Mouse (Mus musculus) forebrain, embryonic 14.5 days (tissue): ENCODE measurements around the gene Fancd2. TPM values are rescaled to one million over a fixed set of nuclear protein-coding genes. Genes with fewer than 3 reads are reported as not detected.

ENCODE experiments used
- ATAC-seq: fragments of 200-750 bp; cut with Nextera tagmentation; 2 replicates; pipeline ENCODE4 v1.8.0; 2017; ENCODE audit warnings: mild to moderate bottlenecking, moderate library complexity
- DNase-seq: peaks from one replicate; pipeline ENCODE4 v3.0.0-alpha.2; 2015; ENCODE audit warnings: low spot score
- H3K27ac ChIP-seq: fragments of 300-500 bp; sonication (generic); 2 replicates; pipeline ENCODE4 v1.5.1; 2014; ENCODE audit warnings: low read depth, mild to moderate bottlenecking, control low read depth, low read length, moderate library complexity
- H3K27me3 ChIP-seq: fragments of 300-500 bp; sonication (generic); replicated peaks from 2 replicates; pipeline ENCODE4 v1.6.1; 2014; ENCODE audit warnings: low read length, control low read depth, mixed read lengths; ENCODE audit not compliant: control insufficient read depth, insufficient read depth
- H3K36me3 ChIP-seq: fragments of 300-500 bp; sonication (generic); 2 replicates; pipeline ENCODE4 v1.6.1; 2014; ENCODE audit warnings: low read length, control low read depth; ENCODE audit not compliant: control insufficient read depth, insufficient read depth
- H3K4me1 ChIP-seq: fragments of 300-500 bp; sonication (generic); 2 replicates; pipeline ENCODE4 v1.6.1; 2014; ENCODE audit warnings: antibody characterized with exemption, low read length, control low read depth; ENCODE audit not compliant: control insufficient read depth, insufficient read depth
- H3K4me2 ChIP-seq: fragments of 300-500 bp; sonication (generic); 2 replicates; pipeline ENCODE4 v1.6.1; 2014; ENCODE audit warnings: mild to moderate bottlenecking, control low read depth, low read length
- H3K4me3 ChIP-seq: fragments of 300-500 bp; sonication (generic); 2 replicates; pipeline ENCODE4 v1.5.1; 2014; ENCODE audit warnings: low read depth, low read length, control low read depth
- H3K9ac ChIP-seq: fragments of 300-500 bp; sonication (generic); 2 replicates; pipeline ENCODE4 v1.6.1; 2014; ENCODE audit warnings: mild to moderate bottlenecking, low read length, control low read depth, moderate library complexity
- H3K9me3 ChIP-seq: fragments of 300-500 bp; sonication (generic); replicated peaks from 2 replicates; pipeline ENCODE4 v1.6.1; 2016; ENCODE audit warnings: low read length, control low read depth, mixed read lengths; ENCODE audit not compliant: control insufficient read depth
- WGBS: fragments of 180-500 bp; shearing (Covaris S2); extraction: QIAGEN DNeasy Blood & Tissue Kit; methylation state at CpG from one replicate; pipeline ENCODE4 v1.1.7; 2014; 5-methylcytosine and 5-hydroxymethylcytosine counted together
- polyA plus RNA-seq: library from polyadenylated mRNA; unstranded; fragments of >200 nt; fragmentation: Nextera tagmentation; extraction: Ambion mirVana; gene quantifications from 2 replicates; pipeline ENCODE4 v1.2.1, GENCODE M21; 2014

Fancd2 gene
- polyA plus RNA-seq, 1 experiment from 2014 or later, result 5.8 TPM

GRCm38 (mm10) chr6:113495071-113495675 is 36.3 kb upstream of the Fancd2 start:
- peak overlapping the region; percentile 54 for H3K4me2 ChIP-seq
- peaks cover 20% of the 10 kb centered on the region for H3K36me3 ChIP-seq
- ATAC-seq (no peak), DNase-seq (no peak)
- peak overlapping the region; percentile 32; the same call in 1 of the 2 replicates for H3K4me3 ChIP-seq
- no peaks in the 10 kb centered on the region for H3K9me3 ChIP-seq
- H3K27me3 ChIP-seq, result no peaks in the 10 kb centered on the region
- H3K27ac ChIP-seq, result no peak overlapping the region
- 69% methylated on average over 28 of the region's 28 CpGs for WGBS
- H3K4me1 ChIP-seq, result peaks cover 2% of the 10 kb centered on the region; the same call in 1 of the 2 replicates
- peak overlapping the region; percentile 32; the same call in 1 of the 2 replicates for H3K9ac ChIP-seq

- WGBS, result 86% methylated on average over 6 of the region's 6 CpGs
- DNase-seq, result no peak
- no peak for ATAC-seq
Observed at GRCm38 (mm10) chr6:113499346-113499745, 32.1 kb upstream of the Fancd2 start.

GRCm38 (mm10) chr6:113501388-113502084 is 29.9 kb upstream of the Fancd2 start, which contains the start of gene Prrt3:
Gene Prrt3 (minus strand): TSS chr6:113501931.
- WGBS, result 1% methylated on average over 32 of the region's 32 CpGs
- Histone ChIP-seq H3K9ac (peak within 1 kb of the TSS; percentile 74), H3K4me2 (peak within 1 kb of the TSS; percentile 76), H3K36me3 (no peaks in the 10 kb centered on the region), H3K4me3 (peak within 1 kb of the TSS; percentile 51), H3K9me3 (no peaks in the 10 kb centered on the region), H3K27ac (peak within 1 kb of the TSS; percentile 27; the same call in 1 of the 2 replicates), H3K4me1 (peaks cover 3% of the 10 kb centered on the region; the same call in 1 of the 2 replicates), H3K27me3 (no peaks in the 10 kb centered on the region)
- ATAC-seq (peak; percentile 94), DNase-seq (peak; percentile 84)

More at GRCm38 (mm10) chr6:113499346-113499745, 32.1 kb upstream of the Fancd2 start:
- Histone ChIP-seq H3K36me3 (no peaks in the 10 kb centered on the region), H3K4me3 (no peak overlapping the region), H3K4me2 (no peak overlapping the region), H3K27ac (no peak overlapping the region), H3K27me3 (no peaks in the 10 kb centered on the region), H3K9ac (no peak overlapping the region), H3K4me1 (peaks cover 5% of the 10 kb centered on the region; the same call in 1 of the 2 replicates), H3K9me3 (no peaks in the 10 kb centered on the region)

GRCm38 (mm10) chr6:113502801-113503200 is 28.7 kb upstream of the Fancd2 start:
- Histone ChIP-seq H3K36me3 (no peaks in the 10 kb centered on the region), H3K4me3 (no peak overlapping the region), H3K4me2 (no peak overlapping the region), H3K27me3 (no peaks in the 10 kb centered on the region), H3K9me3 (no peaks in the 10 kb centered on the region), H3K4me1 (peaks cover 3% of the 10 kb centered on the region; the same call in 1 of the 2 replicates), H3K27ac (no peak overlapping the region), H3K9ac (no peak overlapping the region)
- 48% methylated on average over 2 of the region's 2 CpGs for WGBS
- DNase-seq (no peak), ATAC-seq (no peak)

GRCm38 (mm10) chr6:113505689-113506088 is 25.8 kb upstream of the Fancd2 start:
- Histone ChIP-seq H3K27me3 (no peaks in the 10 kb centered on the region), H3K36me3 (no peaks in the 10 kb centered on the region), H3K4me1 (peaks cover 3% of the 10 kb centered on the region; the same call in 1 of the 2 replicates), H3K9me3 (no peaks in the 10 kb centered on the region), H3K27ac (no peak overlapping the region), H3K4me2 (no peak overlapping the region), H3K4me3 (no peak overlapping the region), H3K9ac (no peak overlapping the region)
- no peak for ATAC-seq
- WGBS, result 100% methylated on average over 1 of the region's 1 CpGs
- DNase-seq, result no peak

- Histone ChIP-seq H3K27me3 (no peaks in the 10 kb centered on the region), H3K4me3 (no peak overlapping the region), H3K4me1 (no peaks in the 10 kb centered on the region), H3K9ac (no peak overlapping the region), H3K4me2 (no peak overlapping the region), H3K9me3 (no peaks in the 10 kb centered on the region), H3K36me3 (no peaks in the 10 kb centered on the region), H3K27ac (no peak overlapping the region)
- ATAC-seq, result no peak
- no peak for DNase-seq
Observed at GRCm38 (mm10) chr6:113507130-113507529, 24.4 kb upstream of the Fancd2 start.

GRCm38 (mm10) chr6:113508272-113508946 is 23.1 kb upstream of the Fancd2 start:
- WGBS, result 63% methylated on average over 7 of the region's 7 CpGs
- no peaks in the 10 kb centered on the region for H3K9me3 ChIP-seq

GRCm38 (mm10) chr6:113508947-113509280 is 22.6 kb upstream of the Fancd2 start:
- H3K9me3 ChIP-seq, result no peaks in the 10 kb centered on the region
- DNase-seq (no peak), ATAC-seq (no peak)
- no peak overlapping the region for H3K9ac ChIP-seq
- H3K27ac ChIP-seq, result no peak overlapping the region
- no peaks in the 10 kb centered on the region for H3K4me1 ChIP-seq
- H3K36me3 ChIP-seq, result peaks cover 6% of the 10 kb centered on the region
- H3K27me3 ChIP-seq, result no peaks in the 10 kb centered on the region
- no peak overlapping the region for H3K4me2 ChIP-seq
- 47% methylated on average over 5 of the region's 5 CpGs for whole genome bisulfite sequencing
- H3K4me3 ChIP-seq, result no peak overlapping the region

More at GRCm38 (mm10) chr6:113508272-113508946, 23.1 kb upstream of the Fancd2 start:
- Histone ChIP-seq H3K4me1 (no peaks in the 10 kb centered on the region), H3K4me3 (no peak overlapping the region), H3K27ac (no peak overlapping the region), H3K4me2 (no peak overlapping the region), H3K9ac (no peak overlapping the region), H3K36me3 (peaks cover 1% of the 10 kb centered on the region; the same call in 1 of the 2 replicates), H3K27me3 (no peaks in the 10 kb centered on the region)
- DNase-seq (no peak), ATAC-seq (no peak)
